12 mouse cellular contexts compared by ENCODE assay signal in the genomic region with DNA sequence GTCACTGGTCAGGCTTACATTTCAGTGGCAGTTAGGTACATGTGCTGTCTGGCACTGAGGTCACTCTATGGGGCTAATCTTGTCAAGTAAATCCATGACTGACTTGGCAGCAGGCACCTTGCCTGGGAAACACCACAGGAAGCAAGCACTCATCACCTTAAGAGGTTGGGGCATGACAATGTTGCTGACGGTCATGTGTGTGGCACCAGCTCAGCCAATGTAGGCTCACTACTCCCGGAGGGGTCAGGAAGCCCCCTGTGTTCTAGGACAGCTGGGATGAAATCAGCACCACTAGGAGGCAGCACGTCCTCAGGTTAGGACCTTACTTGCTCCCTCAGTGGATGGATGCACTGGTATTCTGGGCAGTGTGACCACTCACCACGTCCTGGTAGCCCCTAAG. TPM values are rescaled to one million over a fixed set of nuclear protein-coding genes. Genes with fewer than 3 reads are reported as not detected.
DNase-seq lines count a peak whose midpoint lies in the region; ATAC-seq and TF ChIP-seq lines count a peak whose summit lies in the region.
"Had no signal": no experiment of that assay in that cellular context is flagged by ENCODE, and none has a peak within 500 bp of the region (broad histone marks: within the 10 kb centered on the region; RNA-seq: fewer than 3 reads in every experiment).

No protein-coding gene starts in this region.

- WGBS in liver, embryonic 14.5 days (ENCODE audit: insufficient replicate concordance), result 44% methylated on average over 4 of the region's 4 CpGs
- 45% methylated on average over 4 of the region's 4 CpGs for WGBS in liver, embryonic 12.5 days (ENCODE audit: insufficient replicate concordance)

- no peak overlapping the region for H3K27ac ChIP-seq in liver, embryonic 14.5 days
- no peak overlapping the region; the same call in 1 of the 2 replicates for H3K27ac ChIP-seq in liver, embryonic 12.5 days

- no peaks in the 10 kb centered on the region for H3K27me3 ChIP-seq in liver, embryonic 14.5 days (ENCODE audit: control insufficient read depth, insufficient read depth, low read length)
- peaks cover 5% of the 10 kb centered on the region for H3K27me3 ChIP-seq in liver, embryonic 12.5 days (replicated peaks)

- no peaks in the 10 kb centered on the region for H3K9me3 ChIP-seq in liver, embryonic 14.5 days (ENCODE audit: control insufficient read depth, low read length)
- no peaks in the 10 kb centered on the region for H3K9me3 ChIP-seq in liver, embryonic 12.5 days (replicated peaks)

- no peak for ATAC-seq in liver, embryonic 14.5 days (ENCODE audit: insufficient read depth)
- ATAC-seq in liver, embryonic 12.5 days, result no peak
- peak; percentile 29; the same call in 1 of the 2 replicates for ATAC-seq in megakaryocyte progenitor cell, adult 5-6 weeks (replicated peaks; ENCODE audit: poor library complexity)

- peak; percentile 52 to 62 for DNase-seq in cerebellum, postnatal 10 days
- no peak for DNase-seq in cerebellum, adult 18-20 months
- DNase-seq in liver, embryonic 14.5 days (ENCODE audit: low read depth in 3 of 3, low spot score in 3 of 3), result no peak
- peak; percentile 43 to 69 for DNase-seq in heart, adult 9 months (ENCODE audit: low spot score in 2 of 2)
- DNase-seq in layer of hippocampus, adult 9-10 months (ENCODE audit: low spot score), result no peak
- no peak for DNase-seq in Muller cell, postnatal 12 days (ENCODE audit: inconsistent ontology term)
- DNase-seq: cerebellum, adult 9-10 months had no signal

- no peak overlapping the region for H3K4me3 ChIP-seq in liver, embryonic 14.5 days (ENCODE audit: insufficient read depth in 1 of 2, low read depth in 2 of 2, low read length in 2 of 2)
- H3K4me3 ChIP-seq in liver, embryonic 12.5 days, result no peak overlapping the region

- H3K4me2 ChIP-seq in liver, embryonic 14.5 days (ENCODE audit: low read depth), result no peak overlapping the region
- no peak overlapping the region for H3K4me2 ChIP-seq in liver, embryonic 12.5 days

- TF ChIP-seq EP300 in liver, embryonic 14.5 days (IDR thresholded peaks at IDR 0.05; ENCODE audit: low read depth), result no peak

- TF ChIP-seq CTCF in liver, embryonic 14.5 days (IDR thresholded peaks at IDR 0.05; ENCODE audit: low read depth), result peak; percentile 77

- no peak overlapping the region for H3K9ac ChIP-seq in liver, embryonic 14.5 days (replicated peaks)
- no peak overlapping the region for H3K9ac ChIP-seq in liver, embryonic 12.5 days

- H3K36me3 ChIP-seq in liver, embryonic 14.5 days (replicated peaks; ENCODE audit: control insufficient read depth, insufficient read depth, low read depth), result no peaks in the 10 kb centered on the region
- peaks cover 29% of the 10 kb centered on the region for H3K36me3 ChIP-seq in liver, embryonic 12.5 days

- H3K4me1 ChIP-seq in liver, embryonic 14.5 days (replicated peaks; ENCODE audit: control insufficient read depth in 2 of 2, insufficient read depth in 2 of 2, low read length in 1 of 2), result peaks cover 0 to 7% of the 10 kb centered on the region in 2 experiments; a peak in 1 of 4 replicates
- H3K4me1 ChIP-seq in liver, embryonic 12.5 days, result peaks cover 29% of the 10 kb centered on the region

RNA-seq across cellular contexts. Expression of gene Mcrip1, which starts 7.6 kb away (rescaled TPM):
- 30.0 and 36.2 TPM in 2 replicates for polyA plus RNA-seq in liver, embryonic 14.5 days (2012; rRNA removed)
- polyA plus RNA-seq in liver, embryonic 14.5 days (2014; fragmentation: Nextera tagmentation; extraction: Ambion mirVana), result 41.3 and 43.6 TPM in 2 replicates
- polyA plus RNA-seq in liver, embryonic 12.5 days (2016; fragmentation: Nextera tagmentation; extraction: Ambion mirVana), result 60.4 and 61.8 TPM in 2 replicates
- 71.6 and 75.3 TPM in 2 replicates for total RNA-seq in megakaryocyte progenitor cell, adult 5-6 weeks (2015)
- 24.2 and 25.8 TPM in 2 replicates for total RNA-seq in megakaryocyte progenitor cell, adult 5-6 weeks (2017)

RNA-seq across cellular contexts. Expression of gene Ppp1r27, which starts 9.0 kb away (rescaled TPM):
- not detected in 2 replicates for polyA plus RNA-seq in liver, embryonic 14.5 days (2012; rRNA removed)
- polyA plus RNA-seq in liver, embryonic 14.5 days (2014; fragmentation: Nextera tagmentation; extraction: Ambion mirVana), result not detected in 2 replicates
- not detected in 2 replicates for polyA plus RNA-seq in liver, embryonic 12.5 days (2016; fragmentation: Nextera tagmentation; extraction: Ambion mirVana)
- total RNA-seq in megakaryocyte progenitor cell, adult 5-6 weeks (2015), result not detected in 2 replicates
- total RNA-seq in megakaryocyte progenitor cell, adult 5-6 weeks (2017), result 1.3 TPM in 1 of 2 replicates, not detected in the other
- total RNA-seq: ES-E14; neutrophil, adult 5-6 weeks had no signal
- polyA plus RNA-seq: heart, embryonic 14.5 days had no signal

RNA-seq across cellular contexts. Expression of gene Gcgr, which starts 11.4 kb away (rescaled TPM):
- polyA plus RNA-seq in liver, embryonic 14.5 days (2012; rRNA removed), result 19.8 and 22.8 TPM in 2 replicates
- polyA plus RNA-seq in liver, embryonic 14.5 days (2014; fragmentation: Nextera tagmentation; extraction: Ambion mirVana), result 11.6 and 13.4 TPM in 2 replicates
- polyA plus RNA-seq in liver, embryonic 12.5 days (2016; fragmentation: Nextera tagmentation; extraction: Ambion mirVana), result 8.5 and 9.6 TPM in 2 replicates
- not detected in 2 replicates for total RNA-seq in megakaryocyte progenitor cell, adult 5-6 weeks (2015)
- total RNA-seq in megakaryocyte progenitor cell, adult 5-6 weeks (2017), result not detected in 2 replicates

RNA-seq across cellular contexts. Expression of gene P4hb, which starts 31.1 kb away (rescaled TPM):
- polyA plus RNA-seq in liver, embryonic 14.5 days (2012; rRNA removed), result 144 and 214 TPM in 2 replicates
- 497 and 525 TPM in 2 replicates for polyA plus RNA-seq in liver, embryonic 14.5 days (2014; fragmentation: Nextera tagmentation; extraction: Ambion mirVana)
- polyA plus RNA-seq in liver, embryonic 12.5 days (2016; fragmentation: Nextera tagmentation; extraction: Ambion mirVana), result 443 and 468 TPM in 2 replicates
- total RNA-seq in megakaryocyte progenitor cell, adult 5-6 weeks (2015), result 669 and 748 TPM in 2 replicates
- total RNA-seq in megakaryocyte progenitor cell, adult 5-6 weeks (2017), result 1,254 and 1,320 TPM in 2 replicates

RNA-seq across cellular contexts. Expression of gene Arhgdia, which starts 39.5 kb away (rescaled TPM):
- 172 and 176 TPM in 2 replicates for polyA plus RNA-seq in liver, embryonic 14.5 days (2012; rRNA removed)
- polyA plus RNA-seq in liver, embryonic 14.5 days (2014; fragmentation: Nextera tagmentation; extraction: Ambion mirVana), result 191 and 204 TPM in 2 replicates
- 337 and 356 TPM in 2 replicates for polyA plus RNA-seq in liver, embryonic 12.5 days (2016; fragmentation: Nextera tagmentation; extraction: Ambion mirVana)
- total RNA-seq in megakaryocyte progenitor cell, adult 5-6 weeks (2015), result 401 and 420 TPM in 2 replicates
- total RNA-seq in megakaryocyte progenitor cell, adult 5-6 weeks (2017), result 177 and 193 TPM in 2 replicates

Comparison
In these comparisons a context has a peak if more than half of its experiments do, and no peak if none do; other contexts are left out.
1. DNase-seq: peak in cerebellum, postnatal 10 days (2 of 2) and heart, adult 9 months (2 of 2); none in cerebellum, adult 18-20 months (0 of 2), liver, embryonic 14.5 days (0 of 3), layer of hippocampus, adult 9-10 months (single experiment) and Muller cell, postnatal 12 days (single experiment).